8 mouse cellular contexts compared by ENCODE assay signal in genomic region chr14:122953331-122953730, GRCm38 (mm10). TPM values are rescaled to one million over a fixed set of nuclear protein-coding genes. Genes with fewer than 3 reads are reported as not detected.
DNase-seq lines count a peak whose midpoint lies in the region; ATAC-seq and TF ChIP-seq lines count a peak whose summit lies in the region.

No protein-coding gene starts in this region.

- peak; percentile 48 for DNase-seq in cerebellum, adult 11 months
- peak; percentile 2 for DNase-seq in c-Kit-positive CD71-negative TER-119-negative erythroid progenitor cells, embryonic 14.5 days (ENCODE audit: low read depth)
- DNase-seq in left cerebral cortex, adult 8-10 months (ENCODE audit: low spot score in 2 of 2): peak; percentile 42 to 48
- DNase-seq in midbrain, embryonic 10.5 days (ENCODE audit: low spot score): peak; percentile 17

- no peaks in the 10 kb centered on the region; the same call in 1 of the 2 replicates for H3K36me3 ChIP-seq in forebrain, embryonic 15.5 days
- peaks cover 29% of the 10 kb centered on the region for H3K36me3 ChIP-seq in midbrain, embryonic 10.5 days
- H3K36me3 ChIP-seq in small intestine, adult 2 months (ENCODE audit: control insufficient read depth, insufficient read depth, low read length): peaks cover 10% of the 10 kb centered on the region

- H3K4me3 ChIP-seq in forebrain, embryonic 15.5 days: no peak overlapping the region
- no peak overlapping the region for H3K4me3 ChIP-seq in midbrain, embryonic 10.5 days
- no peak overlapping the region for H3K4me3 ChIP-seq in small intestine, adult 2 months (ENCODE audit: low read depth, low read length)

- H3K4me1 ChIP-seq in forebrain, embryonic 15.5 days: peaks cover 16% of the 10 kb centered on the region
- no peaks in the 10 kb centered on the region for H3K4me1 ChIP-seq in midbrain, embryonic 10.5 days
- no peaks in the 10 kb centered on the region for H3K4me1 ChIP-seq in small intestine, adult 2 months (ENCODE audit: control insufficient read depth, insufficient read depth, insufficient read length, low read length)

- no peaks in the 10 kb centered on the region for H3K27me3 ChIP-seq in forebrain, embryonic 15.5 days
- no peaks in the 10 kb centered on the region for H3K27me3 ChIP-seq in midbrain, embryonic 10.5 days (ENCODE audit: low read depth, poor library complexity, severe bottlenecking)
- H3K27me3 ChIP-seq in small intestine, adult 2 months (ENCODE audit: control insufficient read depth, insufficient read depth, low read length): no peaks in the 10 kb centered on the region

- peak; percentile 60; the same call in 1 of the 2 replicates for TF ChIP-seq CTCF in small intestine, adult 2 months (IDR thresholded peaks at IDR 0.05; ENCODE audit: extremely low read depth, insufficient read length, insufficient replicate concordance, low read depth, low read length)

- no peak overlapping the region for H3K9ac ChIP-seq in forebrain, embryonic 15.5 days (replicated peaks)

- H3K4me2 ChIP-seq in forebrain, embryonic 15.5 days (replicated peaks): no peak overlapping the region

- TF ChIP-seq POLR2A in small intestine, adult 2 months (IDR thresholded peaks at IDR 0.05; ENCODE audit: low read depth, low read length): no peak

- WGBS in forebrain, embryonic 15.5 days: 8% methylated on average over 1 of the region's 1 CpGs
- 35% methylated on average over 1 of the region's 1 CpGs for WGBS in midbrain, embryonic 10.5 days
- 21% methylated on average over 1 of the region's 1 CpGs for WGBS in small intestine, adult 2 months

- H3K9me3 ChIP-seq in forebrain, embryonic 15.5 days: no peaks in the 10 kb centered on the region
- no peaks in the 10 kb centered on the region for H3K9me3 ChIP-seq in midbrain, embryonic 10.5 days (replicated peaks)

- no peak for ATAC-seq in cerebellum, adult (ENCODE audit: insufficient number of reproducible peaks, low FRiP score, low TSS enrichment)
- peak; percentile 30; the same call in 1 of the 2 replicates for ATAC-seq in forebrain, embryonic 15.5 days (replicated peaks)
- peak; percentile 35 for ATAC-seq in inflammation-experienced regulatory T-cells, adult 6 months

- no peak overlapping the region for H3K27ac ChIP-seq in forebrain, embryonic 15.5 days (replicated peaks)
- no peak overlapping the region for H3K27ac ChIP-seq in midbrain, embryonic 10.5 days (replicated peaks)
- no peak overlapping the region for H3K27ac ChIP-seq in small intestine, adult 2 months (ENCODE audit: insufficient read depth, low read depth, low read length)

RNA-seq across cellular contexts. Expression of gene Tmtc4, which starts 30.5 kb away (rescaled TPM):
- 36.6 and 39.1 TPM in 2 replicates for polyA plus RNA-seq in forebrain, embryonic 15.5 days (2015; fragmentation: Nextera tagmentation; extraction: Ambion mirVana)
- polyA plus RNA-seq in inflammation-experienced regulatory T-cells, adult 6 months (2017; shearing (Covaris generic)): 10 to 100 TPM in 2 of 3 experiments, 1 to 10 TPM in 1; 9.1 to 24.4 (median 21.4) TPM
- 10 to 100 TPM; 13.1 to 24.7 (median 20.6) TPM for total RNA-seq in left cerebral cortex, adult 8-10 months (2022)
- polyA plus RNA-seq in midbrain, embryonic 10.5 days (2016; fragmentation: Nextera tagmentation; extraction: Ambion mirVana): 28.3 and 34.6 TPM in 2 replicates
- polyA plus RNA-seq in small intestine, adult 2 months (2012; rRNA removed): 4.3 and 5.4 TPM in 2 replicates

RNA-seq across cellular contexts. Expression of gene Ggact, which starts 39.8 kb away (rescaled TPM):
- polyA plus RNA-seq in forebrain, embryonic 15.5 days (2015; fragmentation: Nextera tagmentation; extraction: Ambion mirVana): 4.6 and 4.8 TPM in 2 replicates
- polyA plus RNA-seq in inflammation-experienced regulatory T-cells, adult 6 months (2017; shearing (Covaris generic)): 10 to 100 TPM; 16.8 to 36.1 (median 27.9) TPM
- 10 to 100 TPM; 33.0 to 39.9 (median 34.3) TPM for total RNA-seq in left cerebral cortex, adult 8-10 months (2022)
- polyA plus RNA-seq in midbrain, embryonic 10.5 days (2016; fragmentation: Nextera tagmentation; extraction: Ambion mirVana): 3.2 and 5.3 TPM in 2 replicates
- polyA plus RNA-seq in small intestine, adult 2 months (2012; rRNA removed): 69.8 and 151 TPM in 2 replicates
